Comparison of ENCODE assay signal across 8 mouse cellular contexts in genomic region chr2:74578146-74578842, GRCm38 (mm10). TPM values are rescaled to one million over a fixed set of nuclear protein-coding genes. Genes with fewer than 3 reads are reported as not detected.
DNase-seq lines count a peak whose midpoint lies in the region; ATAC-seq and TF ChIP-seq lines count a peak whose summit lies in the region.

No protein-coding gene starts in this region.

- peaks cover 14% of the 10 kb centered on the region for H3K4me1 ChIP-seq in G1E (ENCODE audit: insufficient read depth, low read depth, low read length)
- H3K4me1 ChIP-seq in liver, postnatal 0 days (ENCODE audit: insufficient read depth) = peaks cover 9% of the 10 kb centered on the region
- H3K4me1 ChIP-seq in neural tube, embryonic 14.5 days (ENCODE audit: control insufficient read depth, insufficient read depth, low read length) = peaks cover 7% of the 10 kb centered on the region; the same call in 1 of the 2 replicates

- DNase-seq in A20 (ENCODE audit: low read depth, low spot score) (peak; percentile 68), G1E (ENCODE audit: low spot score) (peak; percentile 53)
- peak; percentile 10 to 24 for DNase-seq in kidney, adult 8-10 months
- peak; percentile 69 for DNase-seq in liver, postnatal 0 days
- no peak for DNase-seq in urinary bladder, adult 2 months (ENCODE audit: low spot score)

- no peak for TF ChIP-seq EP300 in liver, postnatal 0 days (IDR thresholded peaks at IDR 0.05; ENCODE audit: low read depth)

- H3K9me3 ChIP-seq in G1E (replicated peaks) = no peaks in the 10 kb centered on the region
- no peaks in the 10 kb centered on the region for H3K9me3 ChIP-seq in liver, postnatal 0 days (ENCODE audit: low read length)
- H3K9me3 ChIP-seq in neural tube, embryonic 14.5 days (ENCODE audit: control insufficient read depth, low read length) = no peaks in the 10 kb centered on the region

- no peaks in the 10 kb centered on the region for H3K27me3 ChIP-seq in G1E (ENCODE audit: insufficient read depth, low read length)
- H3K27me3 ChIP-seq in liver, postnatal 0 days (ENCODE audit: insufficient read depth, low read length) = no peaks in the 10 kb centered on the region
- H3K27me3 ChIP-seq in neural tube, embryonic 14.5 days (ENCODE audit: control insufficient read depth, insufficient read depth, low read length) = no peaks in the 10 kb centered on the region

- peaks cover 3% of the 10 kb centered on the region for H3K36me3 ChIP-seq in G1E (replicated peaks)
- no peaks in the 10 kb centered on the region for H3K36me3 ChIP-seq in liver, postnatal 0 days (replicated peaks; ENCODE audit: insufficient read depth, low read length)
- no peaks in the 10 kb centered on the region for H3K36me3 ChIP-seq in neural tube, embryonic 14.5 days (ENCODE audit: control insufficient read depth, insufficient read depth, low read length)

- peak overlapping the region; percentile 93 for H3K9ac ChIP-seq in liver, postnatal 0 days (replicated peaks)
- H3K9ac ChIP-seq in neural tube, embryonic 14.5 days (replicated peaks; ENCODE audit: low read depth, low read length) = peak overlapping the region; percentile 84

- peak; percentile 77 for ATAC-seq in G1E (ENCODE audit: extremely low read depth, insufficient number of reproducible peaks, low FRiP score, poor library complexity, severe bottlenecking)
- peak; percentile 66 for ATAC-seq in common myeloid progenitor, adult 5-6 weeks (replicated peaks; ENCODE audit: low read depth, poor library complexity, severe bottlenecking)
- ATAC-seq in granulocyte monocyte progenitor cell, adult 5-6 weeks (replicated peaks; ENCODE audit: poor library complexity, severe bottlenecking) = peak; percentile 63
- ATAC-seq in liver, postnatal 0 days = peak; percentile 68
- peak; percentile 88 for ATAC-seq in neural tube, embryonic 14.5 days (ENCODE audit: low read depth)

- peak overlapping the region; percentile 98 for H3K4me3 ChIP-seq in G1E (ENCODE audit: low read depth, low read length)
- H3K4me3 ChIP-seq in liver, postnatal 0 days (ENCODE audit: low read depth, low read length) = peak overlapping the region; percentile 98
- H3K4me3 ChIP-seq in neural tube, embryonic 14.5 days (ENCODE audit: low read depth, low read length) = peak overlapping the region; percentile 98

- under 1% methylated on average over 52 of the region's 55 CpGs for WGBS in liver, postnatal 0 days (ENCODE audit: insufficient replicate concordance)
- WGBS in neural tube, embryonic 14.5 days = under 1% methylated on average over 51 of the region's 55 CpGs

- H3K27ac ChIP-seq in liver, postnatal 0 days (ENCODE audit: low read depth) = peak overlapping the region; percentile 95
- H3K27ac ChIP-seq in neural tube, embryonic 14.5 days (ENCODE audit: low read depth, low read length) = peak overlapping the region; percentile 77

- peak overlapping the region; percentile 96 for H3K4me2 ChIP-seq in liver, postnatal 0 days (ENCODE audit: low read depth, low read length)
- peak overlapping the region; percentile 83 for H3K4me2 ChIP-seq in neural tube, embryonic 14.5 days (ENCODE audit: low read depth, low read length)

- no peak for TF ChIP-seq CTCF in G1E (IDR thresholded peaks at IDR 0.05; ENCODE audit: low read depth, low read length)
- no peak for TF ChIP-seq CTCF in liver, postnatal 0 days (IDR thresholded peaks at IDR 0.05; ENCODE audit: low read depth)

RNA-seq across cellular contexts. Expression of gene Lnpk, which starts 0.9 kb away (rescaled TPM):
- total RNA-seq in G1E (2014; fragmentation: Nextera tagmentation) (49.3 and 96.8 TPM in 2 replicates), G1E (2017) (44.5 and 49.1 TPM in 2 replicates)
- polyA plus RNA-seq in G1E (2012) = 8.5 and 15.2 TPM in 2 replicates
- total RNA-seq in common myeloid progenitor, adult 5-6 weeks (2017) = 44.5 and 49.9 TPM in 2 replicates
- total RNA-seq in granulocyte monocyte progenitor cell, adult 5-6 weeks (2014; fragmentation: Nextera tagmentation) = 21.6 and 38.0 TPM in 2 replicates
- 52.6 and 53.5 TPM in 2 replicates for total RNA-seq in granulocyte monocyte progenitor cell, adult 5-6 weeks (2017)
- 9.6 and 11.1 TPM in 2 replicates for polyA plus RNA-seq in liver, postnatal 0 days (2015; fragmentation: Nextera tagmentation; extraction: Ambion mirVana)
- 56.4 and 57.6 TPM in 2 replicates for polyA plus RNA-seq in neural tube, embryonic 14.5 days (2014; fragmentation: Nextera tagmentation; extraction: Ambion mirVana)
- 8.9 and 9.3 TPM in 2 replicates for polyA plus RNA-seq in urinary bladder, adult 2 months (2012; rRNA removed)
